Mouse (Mus musculus): ENCODE measurements around the gene Auh.
A peak's percentile ranks its signal among the peaks of the same experiment; 100 is the strongest.

Gene Auh

DNA sequence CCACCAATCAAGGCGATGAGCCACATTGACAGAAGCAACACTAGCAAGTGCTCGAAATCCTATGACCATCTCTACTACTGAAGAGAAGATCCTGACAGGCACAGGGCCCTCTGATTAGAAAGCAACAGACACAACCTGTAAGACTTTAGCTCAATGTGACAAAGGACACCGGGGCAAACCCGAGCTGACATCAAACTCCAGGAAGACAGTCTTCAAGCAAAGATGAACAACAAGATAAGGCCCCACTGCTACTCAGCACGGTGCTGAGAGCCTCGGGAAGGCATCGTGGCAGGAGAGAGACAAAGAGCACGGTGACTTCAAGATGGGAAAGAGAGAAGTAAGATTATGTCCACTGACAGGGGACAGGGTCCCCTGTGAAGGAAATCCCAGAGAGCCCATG, 7.5 kb downstream of the Auh start:
- DNase-seq (ENCODE audit: low spot score), result no peak

DNA sequence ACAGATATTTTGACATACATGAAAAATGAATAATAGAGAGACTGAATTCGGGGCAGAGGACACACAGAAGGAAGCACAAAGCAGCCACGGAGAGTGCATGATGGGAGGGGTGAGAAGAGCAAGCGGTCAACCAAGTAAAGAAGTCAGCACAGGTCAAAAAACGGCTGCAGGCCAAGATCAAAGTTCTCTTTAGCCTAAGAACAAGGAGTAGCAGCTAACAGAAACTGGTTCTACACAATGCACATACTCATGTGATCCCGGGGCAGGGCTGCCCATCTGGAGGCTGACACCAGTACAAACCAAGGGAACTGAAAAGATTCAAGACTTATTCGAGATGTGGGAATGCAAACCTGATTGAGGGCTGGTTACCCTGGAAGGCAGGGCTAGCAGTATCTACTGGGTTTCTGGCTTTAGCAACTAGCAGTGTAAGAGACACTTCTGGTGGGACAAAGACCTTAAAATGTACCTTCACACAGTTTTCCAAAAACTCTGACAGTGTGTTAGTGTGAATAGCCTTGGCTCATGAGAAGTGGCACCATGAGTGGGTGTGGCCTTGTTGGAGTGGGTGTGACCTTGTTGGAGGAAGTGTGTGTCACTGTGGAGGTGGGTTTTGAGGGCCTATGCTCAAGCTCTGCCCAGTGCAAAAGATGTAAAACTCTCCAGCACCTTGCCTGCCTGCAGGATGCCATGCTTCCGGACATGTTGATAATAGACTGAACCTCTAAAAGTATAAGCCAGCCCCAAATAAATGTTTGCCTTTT, 8.2 kb downstream of the Auh start:
- no peak for DNase-seq (ENCODE audit: low spot score)

DNA sequence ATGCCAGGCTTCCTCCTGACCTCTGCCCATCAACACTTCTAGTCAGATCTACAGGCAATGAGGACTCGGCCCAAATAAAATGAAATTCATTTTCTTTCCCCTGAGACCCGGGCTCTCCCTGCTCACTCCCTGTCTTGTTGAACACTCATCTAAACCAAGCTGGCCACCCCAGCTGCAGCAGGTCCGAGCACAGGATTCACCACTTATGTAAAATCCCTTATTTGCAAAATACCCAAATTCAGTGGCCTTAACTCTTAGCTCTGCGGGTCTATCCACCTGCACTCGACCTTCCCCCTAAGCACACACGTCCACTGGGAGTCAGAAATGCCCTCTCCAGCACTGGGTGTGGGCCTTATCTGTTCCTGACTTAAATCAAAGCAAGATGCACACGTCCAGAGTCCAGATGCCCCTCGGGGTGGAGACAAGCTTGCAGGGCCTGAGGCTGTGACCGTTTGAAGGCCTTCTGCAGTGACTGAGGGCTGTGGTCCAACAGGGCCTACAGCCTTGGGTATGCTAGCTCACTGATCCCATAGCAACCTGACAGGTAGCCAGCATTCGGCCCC, 9.6 kb downstream of the Auh start:
- DNase-seq (ENCODE audit: low spot score), result no peak

DNA sequence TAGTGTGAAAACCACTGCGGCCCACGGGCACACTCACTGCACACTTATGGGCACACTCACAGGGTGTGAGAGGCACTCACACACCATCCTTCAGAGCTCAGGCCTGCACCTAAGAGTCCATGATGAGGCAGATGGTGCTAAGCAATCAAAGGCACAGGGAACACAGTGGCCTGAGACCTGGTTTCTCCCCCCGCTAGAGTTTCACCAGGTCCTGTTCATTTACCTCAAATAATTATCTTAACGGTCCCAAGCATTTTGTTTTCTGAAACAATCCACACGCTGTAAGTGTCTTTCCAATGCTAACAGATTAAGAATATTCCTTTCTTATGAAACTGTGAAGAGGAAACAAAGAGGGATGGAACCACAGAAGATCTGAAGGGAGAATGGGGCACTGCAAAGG, 11.1 kb downstream of the Auh start:
- no peak for DNase-seq (ENCODE audit: low spot score)

DNA sequence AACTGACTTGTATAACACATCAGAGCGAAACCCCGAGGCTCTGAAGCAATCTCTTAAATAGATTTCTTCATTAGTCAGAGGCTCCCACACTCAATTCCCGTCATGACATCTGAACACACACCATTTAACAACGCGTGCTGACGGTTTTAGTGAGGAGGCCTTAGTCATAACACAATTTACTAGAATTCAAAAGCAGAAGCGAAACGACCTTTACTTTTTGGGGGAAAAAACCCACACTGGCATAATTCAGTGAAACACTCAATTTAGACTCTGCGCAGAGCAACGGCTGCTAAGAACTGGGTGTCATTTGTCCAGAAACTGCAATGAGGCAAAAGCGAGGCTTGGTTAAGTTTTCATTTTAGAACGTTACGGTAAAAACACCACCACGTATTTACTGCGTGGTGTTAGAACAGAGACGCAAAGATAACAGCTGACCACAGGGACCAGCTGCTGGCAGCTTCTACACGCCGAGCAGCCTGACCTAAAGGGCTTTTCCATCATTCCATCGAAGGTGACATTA, 14.8 kb downstream of the Auh start:
- peak; percentile 37 for DNase-seq (ENCODE audit: low spot score)

DNA sequence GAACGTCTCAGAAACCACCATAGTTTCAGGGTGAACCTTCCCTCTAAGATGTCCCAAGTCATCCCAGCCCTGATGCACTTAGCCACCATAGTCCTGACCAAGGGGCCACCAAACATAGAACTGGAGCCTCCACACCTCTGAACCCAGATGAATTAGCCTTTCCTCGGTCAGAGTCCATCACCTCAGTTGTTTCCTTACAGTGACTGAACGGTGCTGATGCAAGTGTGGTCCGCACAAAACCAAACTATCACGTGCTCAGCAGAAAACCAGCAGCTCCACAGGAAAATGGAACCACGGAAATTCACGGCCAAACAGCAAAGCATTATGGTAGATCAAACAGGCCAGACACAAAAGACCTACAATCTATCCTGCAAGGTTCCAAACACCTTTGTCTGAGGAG, 15.6 kb downstream of the Auh start:
- DNase-seq (ENCODE audit: low spot score), result no peak

DNA sequence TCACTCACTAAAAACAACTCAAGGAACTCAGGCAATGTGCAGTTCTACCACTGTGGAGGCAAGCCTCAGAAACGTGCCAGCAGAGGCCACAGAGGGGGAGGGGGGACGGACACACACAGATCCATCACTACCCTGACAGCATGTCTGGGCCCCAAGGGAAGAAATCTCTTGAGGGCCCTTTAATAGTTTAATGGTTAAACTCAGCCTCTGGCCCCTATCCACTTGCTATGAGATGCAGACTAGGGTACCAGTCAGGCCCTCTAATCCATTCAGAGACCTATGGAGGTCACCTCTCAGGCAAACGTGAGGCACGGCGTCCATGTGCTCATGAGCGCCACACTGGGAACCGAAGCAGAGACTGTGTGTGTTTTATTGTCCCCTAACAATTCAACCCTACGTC, 17.0 kb downstream of the Auh start:
- DNase-seq (ENCODE audit: low spot score), result no peak

DNA sequence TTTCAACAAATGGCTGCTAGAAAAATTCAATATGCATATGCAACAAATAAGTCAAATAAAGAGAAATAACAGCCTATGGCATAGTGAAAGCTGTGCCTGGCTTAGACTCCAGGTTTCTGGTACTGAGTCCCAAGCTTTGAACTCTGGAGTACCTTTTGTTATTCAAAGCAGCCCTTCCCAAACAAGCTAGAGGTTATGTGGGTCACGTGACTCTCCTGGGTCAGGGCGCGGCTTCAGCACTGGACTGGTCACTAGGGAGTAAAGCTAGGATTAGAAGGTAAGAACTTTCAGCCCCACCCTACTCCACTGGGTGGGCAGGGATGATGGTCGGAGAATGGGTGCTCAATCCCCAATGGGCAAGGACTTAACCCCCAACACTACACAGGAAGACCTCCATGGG, 18.2 kb downstream of the Auh start:
- DNase-seq (ENCODE audit: low spot score), result no peak

DNA sequence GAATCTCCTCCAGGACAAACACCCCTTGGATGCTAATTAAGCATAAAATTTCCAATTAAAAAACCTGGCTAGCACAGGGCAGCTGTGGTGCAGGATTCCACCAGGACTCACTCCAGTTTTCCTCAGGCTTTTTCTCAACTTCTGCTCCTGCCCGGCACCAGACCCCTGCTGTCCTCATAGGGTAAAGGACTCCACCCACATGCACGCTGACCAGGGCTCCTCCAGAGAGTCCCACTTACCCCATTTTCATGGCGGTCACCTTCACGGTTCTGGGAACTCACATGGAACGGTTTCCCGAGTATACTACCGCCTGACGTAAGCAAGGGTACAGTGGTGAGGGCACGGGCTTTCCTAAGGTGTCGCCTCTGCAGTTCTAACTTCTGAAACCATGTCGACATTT, 23.2 kb downstream of the Auh start:
- no peak for DNase-seq (ENCODE audit: low spot score)

DNA sequence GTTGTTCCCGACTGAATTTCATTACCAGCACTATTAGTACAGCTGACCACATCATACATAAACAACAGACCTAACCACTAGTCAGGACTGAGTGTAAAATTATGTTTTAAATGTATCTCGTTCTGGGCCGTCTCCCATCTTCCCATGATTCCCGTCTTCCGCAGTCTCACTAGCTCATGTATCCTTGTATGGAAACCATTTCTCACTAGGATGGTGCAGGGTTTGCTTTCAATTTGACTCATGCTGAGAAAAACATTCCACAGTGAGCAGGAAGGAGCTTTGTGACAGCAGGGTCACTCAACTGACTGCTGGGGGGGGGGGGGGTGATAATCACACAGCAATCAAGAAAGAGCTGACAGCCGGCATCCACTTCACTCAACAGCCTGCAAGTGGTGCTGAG, 25.3 kb downstream of the Auh start:
- no peak for DNase-seq (ENCODE audit: low spot score)

DNA sequence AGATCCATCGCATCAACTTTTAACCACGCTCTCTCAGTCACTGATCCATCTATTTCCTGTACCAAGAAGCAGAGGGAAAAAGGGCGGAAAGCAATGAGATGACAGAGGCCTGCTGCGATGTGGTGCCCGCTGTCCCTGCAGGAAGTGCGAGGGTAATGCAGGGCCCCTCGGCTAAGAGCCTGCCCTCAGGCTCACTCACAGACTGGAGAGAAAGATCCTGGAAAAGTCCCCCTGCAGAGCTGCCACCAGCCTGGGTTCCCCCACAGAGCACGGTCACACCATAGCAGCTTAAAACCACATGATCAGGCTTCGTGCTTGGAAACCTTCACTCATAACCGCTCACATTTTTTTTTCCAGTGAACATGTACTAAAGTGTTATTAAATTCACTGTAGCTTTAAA, 25.7 kb downstream of the Auh start:
- DNase-seq (ENCODE audit: low spot score), result no peak

DNA sequence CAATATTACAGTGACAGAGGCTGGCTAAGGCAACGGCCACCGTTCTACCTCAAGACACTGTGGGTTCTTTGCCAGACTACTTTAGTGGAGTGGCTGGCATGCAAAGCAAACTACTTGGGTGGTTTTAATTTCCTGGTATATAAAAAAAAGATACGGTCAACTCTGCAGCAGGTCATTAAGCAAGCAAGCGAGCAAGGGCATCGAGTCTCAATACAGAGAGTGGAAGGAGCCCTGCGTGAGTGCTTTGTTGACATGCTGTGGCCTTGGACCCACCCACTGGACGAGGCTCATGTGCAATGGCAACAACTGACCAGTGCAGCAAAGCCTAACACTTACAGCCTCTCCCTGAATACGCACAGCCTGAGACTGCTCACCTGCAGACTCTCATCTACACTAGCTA, 27.0 kb downstream of the Auh start:
- no peak for DNase-seq (ENCODE audit: low spot score)

DNA sequence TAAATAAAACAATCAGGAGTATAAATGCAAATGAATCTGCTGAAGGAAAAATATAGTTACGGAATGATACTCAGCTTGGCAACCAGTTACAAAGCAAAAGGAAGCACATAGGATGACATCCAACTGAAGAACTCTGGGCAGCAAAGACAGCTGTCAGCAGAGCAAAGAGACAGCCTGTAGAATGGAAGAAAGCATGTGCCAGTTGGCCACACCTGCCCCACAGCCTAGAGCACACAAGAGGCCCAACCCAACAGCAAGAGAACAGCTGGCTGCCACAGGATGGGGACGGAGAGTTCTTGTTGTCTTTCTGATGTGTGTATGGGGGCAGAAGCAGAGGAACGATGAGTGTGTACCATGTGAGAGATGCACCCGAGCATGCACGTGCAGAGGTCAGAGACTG, 29.8 kb downstream of the Auh start:
- DNase-seq (ENCODE audit: low spot score), result no peak

DNA sequence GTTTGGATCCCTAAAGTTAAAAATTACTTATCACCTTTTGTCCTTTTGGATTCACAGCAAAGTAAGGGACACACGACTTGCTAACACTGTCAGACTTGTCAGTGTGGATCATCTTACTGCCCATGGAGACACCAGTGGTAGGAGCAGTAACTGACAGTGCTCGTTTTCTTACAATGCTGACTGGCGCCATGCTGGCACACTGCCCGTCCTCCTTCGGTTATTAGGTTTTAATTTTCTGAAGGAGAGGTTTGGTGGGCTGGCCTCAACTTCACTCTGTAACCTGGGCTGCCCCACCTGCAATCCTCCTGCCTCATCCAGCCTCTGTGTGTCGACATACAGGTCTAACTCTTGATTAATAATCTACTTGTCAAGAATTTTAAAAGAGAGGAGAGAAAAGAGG, 31.7 kb downstream of the Auh start:
- DNase-seq (ENCODE audit: low spot score), result no peak

DNA sequence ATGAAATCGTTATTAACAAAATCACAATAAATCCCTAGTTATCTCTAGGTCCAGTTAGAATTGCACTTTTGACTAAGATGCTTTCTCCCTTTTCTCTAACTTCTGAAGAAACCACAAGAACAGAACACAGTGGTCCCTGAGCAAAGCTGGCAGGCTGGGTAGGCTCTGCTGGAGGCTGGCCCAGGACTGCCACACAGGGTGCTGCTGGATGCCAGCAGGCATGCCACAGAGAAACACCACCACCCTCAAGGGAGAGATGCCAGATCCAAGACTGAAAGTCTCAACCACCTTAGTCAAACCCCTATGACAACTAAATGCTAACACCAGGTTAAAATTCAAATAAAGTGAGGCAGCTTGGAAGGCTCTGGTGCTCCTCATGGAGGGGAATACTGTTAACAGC, 36.7 kb downstream of the Auh start:
- peak; percentile 7 for DNase-seq (ENCODE audit: low spot score)

DNA sequence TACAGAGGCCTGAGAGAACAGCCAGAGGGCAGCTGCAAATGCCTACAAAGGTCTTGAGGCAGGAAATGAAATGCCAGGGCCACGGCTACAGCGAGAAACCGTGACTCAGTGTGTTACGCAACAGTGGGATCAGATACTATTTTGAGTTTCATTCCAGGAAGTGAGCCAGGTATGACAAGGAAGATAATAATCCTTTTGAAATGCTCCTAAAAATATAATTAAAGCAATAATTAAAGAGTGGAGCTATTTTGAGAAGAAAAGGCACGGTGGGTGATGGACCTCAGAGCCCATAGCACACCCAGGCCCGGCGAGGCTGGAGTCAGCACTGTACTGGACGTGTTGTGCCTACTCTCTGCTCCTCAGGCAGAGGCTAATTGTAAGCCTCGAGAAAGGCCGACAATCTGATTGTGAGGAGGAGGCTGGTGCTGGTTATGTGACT, 37.4 kb downstream of the Auh start:
- peak; percentile 79 for DNase-seq (ENCODE audit: low spot score)

DNA sequence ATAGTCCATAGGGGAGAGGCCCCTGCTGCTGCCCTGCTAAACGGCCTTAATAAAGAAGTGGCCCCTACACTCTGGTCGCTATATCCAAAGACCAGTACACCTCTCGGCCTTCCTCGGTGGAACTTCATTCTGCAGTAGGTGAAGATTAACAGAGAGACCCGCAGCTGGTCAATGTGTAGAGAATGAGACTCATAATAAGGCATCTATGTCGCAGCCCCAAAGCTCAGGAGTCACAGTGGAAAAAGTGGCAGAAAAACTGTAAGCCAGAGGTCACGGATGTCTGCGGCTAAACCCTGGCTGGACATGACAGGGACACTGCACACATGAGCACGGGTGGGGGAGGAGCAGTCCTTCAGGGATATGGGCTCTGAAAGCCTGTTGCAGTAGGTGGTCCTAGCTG, 39.2 kb downstream of the Auh start:
- DNase-seq (ENCODE audit: low spot score), result no peak

DNA sequence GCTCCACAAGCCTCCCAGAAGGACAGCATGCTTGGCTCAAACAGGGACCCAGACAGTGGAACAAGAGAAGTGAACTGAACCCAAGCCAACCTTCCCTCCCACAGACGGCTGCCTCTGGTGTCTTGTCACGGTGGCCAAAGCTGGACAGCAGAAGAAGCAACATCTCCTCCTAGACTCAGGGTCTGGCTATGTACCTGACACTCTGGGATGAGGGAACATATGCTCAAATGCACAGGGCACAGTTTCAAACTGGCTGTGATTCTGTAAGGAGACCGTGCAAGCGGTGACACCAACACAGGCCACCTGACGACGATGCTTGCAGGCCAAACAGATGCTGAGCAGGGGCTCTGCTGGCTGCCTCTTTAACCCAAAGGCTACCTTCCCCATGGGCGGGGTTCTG, 42.7 kb downstream of the Auh start:
- DNase-seq (ENCODE audit: low spot score), result no peak

DNA sequence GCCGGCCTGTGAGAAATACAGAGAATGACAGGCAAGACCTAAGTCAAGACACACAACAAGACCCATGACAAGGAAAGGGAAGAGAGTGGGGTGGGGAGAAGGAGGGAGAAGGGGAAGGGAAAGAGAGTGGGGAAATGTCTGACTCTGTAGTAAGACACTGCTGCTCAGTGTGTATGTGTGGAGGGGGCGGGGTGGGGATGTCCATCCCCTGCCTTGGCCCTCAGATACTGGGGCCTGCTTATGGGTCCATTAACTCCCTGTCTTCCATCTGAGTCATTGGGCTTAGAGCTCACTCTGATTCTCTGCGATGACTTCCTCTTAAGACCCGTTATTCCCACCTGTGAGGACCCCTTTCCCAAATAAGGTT, 45.5 kb downstream of the Auh start:
- DNase-seq (ENCODE audit: low spot score), result no peak

DNA sequence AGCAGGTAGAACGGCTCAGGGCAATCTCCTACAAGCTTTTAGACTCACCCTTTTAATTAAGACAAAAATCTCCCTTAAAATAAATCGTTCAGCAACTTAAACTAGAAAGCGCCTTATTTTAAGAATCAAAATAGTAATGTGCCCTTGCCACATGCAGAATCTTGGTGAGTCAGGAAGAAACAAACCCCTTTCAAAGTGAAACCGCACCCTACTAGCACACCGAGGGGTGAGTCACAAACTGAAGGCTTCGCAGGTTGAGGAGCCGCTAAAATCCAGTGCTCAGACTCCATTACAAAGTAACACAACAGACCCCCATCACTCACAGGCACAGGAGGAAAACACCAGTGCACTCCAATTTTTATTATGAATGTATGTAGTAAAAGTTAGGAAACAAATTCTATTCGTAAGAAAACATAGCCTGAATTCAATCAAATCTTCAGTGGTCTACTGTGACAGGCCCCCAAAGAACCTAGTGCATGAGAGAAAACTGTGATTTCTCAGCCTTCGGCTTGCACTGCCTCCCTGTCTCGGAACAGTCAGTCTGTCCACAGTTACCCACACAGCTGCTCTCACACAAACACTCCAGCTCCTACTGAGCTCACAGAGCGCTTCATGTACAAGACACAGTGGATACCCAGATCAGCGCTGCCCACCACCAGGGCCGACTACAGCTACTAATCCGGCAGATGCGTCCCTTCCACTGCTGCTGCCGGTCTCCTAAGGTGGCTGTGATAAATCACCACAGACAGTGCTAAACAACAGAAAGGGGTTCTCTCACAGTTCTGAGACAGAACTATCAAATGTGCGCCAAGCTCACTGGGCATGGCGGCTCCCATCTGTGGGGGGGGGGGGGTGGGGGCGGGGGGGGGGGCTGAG, 46.2 kb downstream of the Auh start:
- no peak for DNase-seq (ENCODE audit: low spot score)

DNA sequence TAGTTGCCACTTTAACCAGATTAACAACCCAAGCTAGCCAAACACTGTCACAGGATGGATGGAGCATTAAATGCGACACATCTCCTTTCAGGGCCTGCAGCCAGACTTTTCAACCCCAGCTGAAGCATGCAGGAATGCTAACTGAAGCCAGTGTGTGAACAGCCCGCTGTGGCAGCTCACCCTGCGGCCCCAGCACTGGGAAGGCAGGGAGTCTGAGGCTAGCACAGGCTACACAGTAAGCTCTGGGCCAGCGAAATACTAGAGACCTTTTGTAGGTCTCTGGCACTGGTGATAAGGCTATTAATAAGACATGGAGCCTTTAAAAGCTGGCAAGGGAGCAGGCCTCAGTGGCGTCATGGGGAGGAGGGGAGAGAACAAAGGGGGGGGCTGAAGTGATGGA, 49.1 kb downstream of the Auh start:
- DNase-seq (ENCODE audit: low spot score), result no peak

DNA sequence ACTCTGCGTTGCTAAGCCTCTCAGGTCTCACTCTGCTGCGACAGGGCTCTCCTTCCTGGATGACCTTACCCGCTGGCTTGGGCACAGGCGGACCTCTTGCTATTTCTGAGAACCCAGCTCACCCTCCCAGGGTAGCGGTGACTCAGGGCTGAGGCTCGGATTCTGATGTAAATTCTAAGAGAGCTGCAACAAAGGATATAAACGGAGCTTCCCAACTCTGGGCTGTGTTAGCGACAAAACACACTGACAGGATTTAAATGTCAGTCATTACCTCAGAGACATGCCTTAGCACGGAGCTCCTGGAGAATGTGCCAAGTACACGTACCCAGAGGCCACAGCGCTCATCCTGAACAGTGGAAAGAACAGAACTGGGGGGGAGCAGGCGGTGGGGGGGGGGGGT, 49.6 kb downstream of the Auh start:
- DNase-seq (ENCODE audit: low spot score), result no peak

DNA sequence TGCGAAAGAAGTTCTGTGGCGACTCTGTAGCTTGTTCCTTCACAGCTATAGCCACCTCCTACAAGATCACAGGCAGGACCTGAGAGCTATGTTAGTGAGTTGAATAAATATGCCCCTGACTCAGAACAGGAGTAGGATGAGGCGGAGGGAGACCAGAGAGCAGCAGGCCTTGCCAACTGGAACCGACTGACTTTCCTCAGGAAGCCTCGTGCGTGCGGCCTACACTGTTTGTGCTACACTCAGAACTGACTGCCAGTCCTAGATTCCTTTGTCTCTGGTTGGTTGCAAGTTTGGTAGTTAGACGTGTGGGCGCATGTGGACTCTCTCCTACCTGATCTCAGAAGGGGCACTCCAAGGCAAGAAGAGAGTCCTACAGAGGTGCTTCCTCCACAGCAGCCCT, 50.2 kb downstream of the Auh start:
- no peak for DNase-seq (ENCODE audit: low spot score)
